Mouse (Mus musculus): Measurements from ENCODE around the gene Mrpl53.

The Mrpl53 gene

GRCm38 (mm10) chr6:83137576-83137950, 28.7 kb downstream of the Mrpl53 start:
- in situ Hi-C loops (cut with MboI; ENCODE audit: low pct_unique_long_range_greater_than_20kb in 1 of 2, low sequenced_read_pairs in 2 of 2, unreplicated experiment in 1 of 2) = no loop called here

- in situ Hi-C loops (cut with MboI; ENCODE audit: low pct_unique_long_range_greater_than_20kb in 1 of 2, low sequenced_read_pairs in 2 of 2, unreplicated experiment in 1 of 2) = no loop called here
Observed at GRCm38 (mm10) chr6:83138056-83138455, 29.2 kb downstream of the Mrpl53 start.

- in situ Hi-C loops (cut with MboI; ENCODE audit: low pct_unique_long_range_greater_than_20kb in 1 of 2, low sequenced_read_pairs in 2 of 2, unreplicated experiment in 1 of 2) = no loop called here
Observed at GRCm38 (mm10) chr6:83140044-83140443, 31.2 kb downstream of the Mrpl53 start.

- in situ Hi-C loops (cut with MboI; ENCODE audit: low pct_unique_long_range_greater_than_20kb in 1 of 2, low sequenced_read_pairs in 2 of 2, unreplicated experiment in 1 of 2) = no loop called here
Observed at GRCm38 (mm10) chr6:83141636-83142035, 32.8 kb downstream of the Mrpl53 start.

GRCm38 (mm10) chr6:83142211-83142731, 33.4 kb downstream of the Mrpl53 start:
- in situ Hi-C loops (cut with MboI; ENCODE audit: low pct_unique_long_range_greater_than_20kb in 1 of 2, low sequenced_read_pairs in 2 of 2, unreplicated experiment in 1 of 2) = no loop called here

GRCm38 (mm10) chr6:83142886-83143285, 34.0 kb downstream of the Mrpl53 start:
- in situ Hi-C loops (cut with MboI; ENCODE audit: low pct_unique_long_range_greater_than_20kb in 1 of 2, low sequenced_read_pairs in 2 of 2, unreplicated experiment in 1 of 2) = no loop called here

- in situ Hi-C loops (cut with MboI; ENCODE audit: low pct_unique_long_range_greater_than_20kb in 1 of 2, low sequenced_read_pairs in 2 of 2, unreplicated experiment in 1 of 2) = no loop called here
Observed at GRCm38 (mm10) chr6:83145209-83145608, 36.4 kb downstream of the Mrpl53 start.

GRCm38 (mm10) chr6:83145805-83146204, 37.0 kb downstream of the Mrpl53 start:
- in situ Hi-C loops (cut with MboI; ENCODE audit: low pct_unique_long_range_greater_than_20kb in 1 of 2, low sequenced_read_pairs in 2 of 2, unreplicated experiment in 1 of 2) = no loop called here

- in situ Hi-C loops (cut with MboI; ENCODE audit: low pct_unique_long_range_greater_than_20kb in 1 of 2, low sequenced_read_pairs in 2 of 2, unreplicated experiment in 1 of 2) = no loop called here
Observed at GRCm38 (mm10) chr6:83147280-83147679, 38.4 kb downstream of the Mrpl53 start.

- in situ Hi-C loops (cut with MboI; ENCODE audit: low pct_unique_long_range_greater_than_20kb in 1 of 2, low sequenced_read_pairs in 2 of 2, unreplicated experiment in 1 of 2) = no loop called here
Observed at GRCm38 (mm10) chr6:83151721-83152120, 42.9 kb downstream of the Mrpl53 start.

GRCm38 (mm10) chr6:83153038-83153437, 44.2 kb downstream of the Mrpl53 start:
- in situ Hi-C loops (cut with MboI; ENCODE audit: low pct_unique_long_range_greater_than_20kb in 1 of 2, low sequenced_read_pairs in 2 of 2, unreplicated experiment in 1 of 2) = no loop called here

GRCm38 (mm10) chr6:83153485-83153884, 44.6 kb downstream of the Mrpl53 start:
- in situ Hi-C loops (cut with MboI; ENCODE audit: low pct_unique_long_range_greater_than_20kb in 1 of 2, low sequenced_read_pairs in 2 of 2, unreplicated experiment in 1 of 2) = no loop called here

GRCm38 (mm10) chr6:83155552-83156238, 46.9 kb downstream of the Mrpl53 start:
- in situ Hi-C loops (cut with MboI; ENCODE audit: low pct_unique_long_range_greater_than_20kb in 1 of 2, low sequenced_read_pairs in 2 of 2, unreplicated experiment in 1 of 2) = loop anchor here in 1 of 2 experiments (5.0 kb wide), 1 partner anchor 163 kb away; no protein-coding TSS in a partner anchor

GRCm38 (mm10) chr6:83156259-83156684, 47.4 kb downstream of the Mrpl53 start, which contains the start of the genes Wdr54 and 1700003E16Rik:
Wdr54 (minus strand) TSS chr6:83156397.
1700003E16Rik (plus strand) TSS chr6:83156404.
- in situ Hi-C loops (cut with MboI; ENCODE audit: low pct_unique_long_range_greater_than_20kb in 1 of 2, low sequenced_read_pairs in 2 of 2, unreplicated experiment in 1 of 2) = loop anchor here in 1 of 2 experiments (5.0 kb wide), 1 partner anchor 164 kb away; no protein-coding TSS in a partner anchor

GRCm38 (mm10) chr6:83159456-83159855, 50.6 kb downstream of the Mrpl53 start:
- in situ Hi-C loops (cut with MboI; ENCODE audit: low pct_unique_long_range_greater_than_20kb in 1 of 2, low sequenced_read_pairs in 2 of 2, unreplicated experiment in 1 of 2) = loop anchor here in 1 of 2 experiments (5.0 kb wide), 1 partner anchor 167 kb away; no protein-coding TSS in a partner anchor
